Mouse (Mus musculus): ENCODE results near the gene Gc.

DNA sequence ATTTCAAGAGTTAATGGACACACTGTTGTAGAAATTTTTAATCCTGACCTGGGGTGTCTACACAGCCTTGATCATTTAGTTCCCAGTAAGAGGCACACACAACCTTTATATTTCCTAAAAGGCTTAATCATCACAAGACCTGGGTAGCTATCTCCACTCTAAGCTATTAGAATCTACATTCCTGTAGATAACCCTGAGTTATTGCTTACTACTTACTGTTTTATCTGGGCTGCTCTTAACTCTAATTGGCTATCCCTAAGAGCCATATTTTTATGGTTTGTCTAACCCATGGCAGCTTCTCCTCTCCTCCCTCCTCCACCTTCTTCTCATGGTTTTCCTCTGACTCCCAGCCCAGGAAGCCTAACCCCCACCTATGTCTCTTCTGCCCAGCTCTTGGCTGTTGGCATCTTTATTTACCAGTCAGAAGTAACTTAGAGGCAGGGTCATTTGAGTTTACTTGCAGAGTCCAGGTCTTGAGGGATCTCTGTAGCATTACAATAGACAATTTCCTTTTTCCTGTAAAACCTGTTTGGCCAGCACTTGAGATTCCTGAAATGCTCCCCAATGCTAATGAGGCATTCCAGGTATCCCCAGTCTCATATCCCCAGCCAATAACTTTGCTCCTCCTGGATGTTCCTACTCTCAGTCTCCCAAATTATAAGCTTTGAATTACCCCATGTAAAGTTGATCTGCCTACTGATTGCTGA lies 50.2 kb downstream of the Gc start:
- TF ChIP-seq CTCF (conservative IDR thresholded peaks at IDR 0.05 in 1 of 2, IDR thresholded peaks at IDR 0.05 in 1 of 2; ENCODE audit: low read depth in 2 of 2, low read length in 2 of 2), result no peak
- TF ChIP-seq POLR2A (IDR thresholded peaks at IDR 0.05; ENCODE audit: low read depth, low read length), result no peak
- no peak for TF ChIP-seq CHD2 (IDR thresholded peaks at IDR 0.05; ENCODE audit: low read length)
- no peak for TF ChIP-seq USF1 (IDR thresholded peaks at IDR 0.05; ENCODE audit: low read depth, low read length)
- TF ChIP-seq ZNF384 (IDR thresholded peaks at IDR 0.05; ENCODE audit: low read depth, low read length), result no peak
- TF ChIP-seq HCFC1 (IDR thresholded peaks at IDR 0.05; ENCODE audit: low read depth, low read length), result no peak
- TF ChIP-seq SIN3A (IDR thresholded peaks at IDR 0.05; ENCODE audit: low read length), result no peak
- TF ChIP-seq UBTF (IDR thresholded peaks at IDR 0.05; ENCODE audit: low read depth, low read length), result no peak
- TF ChIP-seq MAZ (IDR thresholded peaks at IDR 0.05; ENCODE audit: low read depth, low read length), result no peak
- TF ChIP-seq ETS1 (conservative IDR thresholded peaks at IDR 0.05; ENCODE audit: low read depth, low read length), result no peak
- no peak for TF ChIP-seq MAX (IDR thresholded peaks at IDR 0.05; ENCODE audit: low read length)
- TF ChIP-seq SMC3 (IDR thresholded peaks at IDR 0.05; ENCODE audit: low read depth, low read length), result no peak
- no peak for TF ChIP-seq JUN (IDR thresholded peaks at IDR 0.05; ENCODE audit: insufficient read depth, low read depth, low read length)
- no peak for TF ChIP-seq EP300 (IDR thresholded peaks at IDR 0.05; ENCODE audit: low read length)
